Mouse (Mus musculus): Measurements from ENCODE around the gene Glrx5. TPM values are rescaled to one million over a fixed set of nuclear protein-coding genes. Genes with fewer than 3 reads are reported as not detected.
A peak's percentile ranks its signal among the peaks of the same experiment; 100 is the strongest.

Glrx5 gene
- polyA plus RNA-seq, 2 experiments, result 70.0 to 175 TPM

- DNase-seq (ENCODE audit: low spot score), result no peak
These were observed 1.1 kb upstream of the Glrx5 start for GRCm38 (mm10) chr12:105031081-105032058.

GRCm38 (mm10) chr12:105032832-105033775 lies 616 bp downstream of the Glrx5 start:
- H3K9ac ChIP-seq (ENCODE audit: low read depth, low read length, severe bottlenecking), result peak overlapping the region; percentile 75
- no peaks in the 10 kb centered on the region for H3K27me3 ChIP-seq (ENCODE audit: control insufficient read depth, insufficient read depth, low read length)
- H3K9me3 ChIP-seq (ENCODE audit: control insufficient read depth, low read length), result no peaks in the 10 kb centered on the region
- peaks cover 19% of the 10 kb centered on the region for H3K4me1 ChIP-seq (ENCODE audit: control insufficient read depth, insufficient read depth, low read length)
- peaks cover 12% of the 10 kb centered on the region for H3K36me3 ChIP-seq (ENCODE audit: control insufficient read depth, insufficient read depth, low read length)
- peak overlapping the region; percentile 77 for H3K4me3 ChIP-seq (replicated peaks; ENCODE audit: low read length)
- H3K4me2 ChIP-seq (replicated peaks; ENCODE audit: low read depth, low read length, severe bottlenecking), result peak overlapping the region; percentile 74
- no peak for TF ChIP-seq POLR2A (IDR thresholded peaks at IDR 0.05; ENCODE audit: borderline replicate concordance, extremely low read depth, insufficient read depth, insufficient read length)
- DNase-seq (ENCODE audit: low spot score) (no peak), ATAC-seq (ENCODE audit: low FRiP score, low read depth) (peak; percentile 28)
- H3K27ac ChIP-seq (replicated peaks; ENCODE audit: low read depth, low read length), result peak overlapping the region; percentile 29
- 3% methylated on average over 45 of the region's 45 CpGs for WGBS

More at GRCm38 (mm10) chr12:105031081-105032058, 1.1 kb upstream of the Glrx5 start:
- WGBS, result 9% methylated on average over 37 of the region's 37 CpGs
- H3K9me3 ChIP-seq (ENCODE audit: control insufficient read depth, low read length), result no peaks in the 10 kb centered on the region
- H3K27ac ChIP-seq (replicated peaks; ENCODE audit: low read depth, low read length), result peak overlapping the region; percentile 41; the same call in 1 of the 2 replicates
- peak overlapping the region; percentile 72 for H3K9ac ChIP-seq (ENCODE audit: low read depth, low read length, severe bottlenecking)
- H3K4me3 ChIP-seq (replicated peaks; ENCODE audit: low read length), result peak overlapping the region; percentile 77
- H3K4me1 ChIP-seq (ENCODE audit: control insufficient read depth, insufficient read depth, low read length), result peaks cover 19% of the 10 kb centered on the region
- no peaks in the 10 kb centered on the region for H3K27me3 ChIP-seq (ENCODE audit: control insufficient read depth, insufficient read depth, low read length)
- peaks cover 12% of the 10 kb centered on the region for H3K36me3 ChIP-seq (ENCODE audit: control insufficient read depth, insufficient read depth, low read length)
- peak overlapping the region; percentile 93 for H3K4me2 ChIP-seq (replicated peaks; ENCODE audit: low read depth, low read length, severe bottlenecking)
- no peak for ATAC-seq (ENCODE audit: low FRiP score, low read depth)
- no peak for TF ChIP-seq POLR2A (IDR thresholded peaks at IDR 0.05; ENCODE audit: borderline replicate concordance, extremely low read depth, insufficient read depth, insufficient read length)

- peaks cover 10% of the 10 kb centered on the region for H3K36me3 ChIP-seq (ENCODE audit: control insufficient read depth, insufficient read depth, low read length)
- H3K9ac ChIP-seq (ENCODE audit: low read depth, low read length, severe bottlenecking), result peak overlapping the region; percentile 75; the same call in 1 of the 2 replicates
- ATAC-seq (ENCODE audit: low FRiP score, low read depth) (no peak), DNase-seq (ENCODE audit: low spot score) (no peak)
- no peak overlapping the region for H3K27ac ChIP-seq (replicated peaks; ENCODE audit: low read depth, low read length)
- H3K4me2 ChIP-seq (replicated peaks; ENCODE audit: low read depth, low read length, severe bottlenecking), result peak overlapping the region; percentile 74
- TF ChIP-seq POLR2A (IDR thresholded peaks at IDR 0.05; ENCODE audit: borderline replicate concordance, extremely low read depth, insufficient read depth, insufficient read length), result no peak
- no peaks in the 10 kb centered on the region for H3K27me3 ChIP-seq (ENCODE audit: control insufficient read depth, insufficient read depth, low read length)
- H3K4me3 ChIP-seq (replicated peaks; ENCODE audit: low read length), result peak overlapping the region; percentile 77
- 74% methylated on average over 14 of the region's 14 CpGs for WGBS
- H3K9me3 ChIP-seq (ENCODE audit: control insufficient read depth, low read length), result no peaks in the 10 kb centered on the region
- H3K4me1 ChIP-seq (ENCODE audit: control insufficient read depth, insufficient read depth, low read length), result peaks cover 19% of the 10 kb centered on the region
These were observed 1.8 kb downstream of the Glrx5 start for GRCm38 (mm10) chr12:105034130-105034769.

GRCm38 (mm10) chr12:105038211-105038610 lies 5.7 kb downstream of the Glrx5 start:
- Histone ChIP-seq H3K36me3 (ENCODE audit: control insufficient read depth, insufficient read depth, low read length) (peaks cover 27% of the 10 kb centered on the region), H3K27ac (replicated peaks; ENCODE audit: low read depth, low read length) (no peak overlapping the region), H3K9me3 (ENCODE audit: control insufficient read depth, low read length) (no peaks in the 10 kb centered on the region), H3K9ac (ENCODE audit: low read depth, low read length, severe bottlenecking) (no peak overlapping the region), H3K4me3 (replicated peaks; ENCODE audit: low read length) (no peak overlapping the region), H3K4me1 (ENCODE audit: control insufficient read depth, insufficient read depth, low read length) (peaks cover 13% of the 10 kb centered on the region), H3K27me3 (ENCODE audit: control insufficient read depth, insufficient read depth, low read length) (no peaks in the 10 kb centered on the region), H3K4me2 (replicated peaks; ENCODE audit: low read depth, low read length, severe bottlenecking) (no peak overlapping the region)
- WGBS, result 81% methylated on average over 11 of the region's 11 CpGs
- ATAC-seq (ENCODE audit: low FRiP score, low read depth), result no peak
- no peak for TF ChIP-seq POLR2A (IDR thresholded peaks at IDR 0.05; ENCODE audit: borderline replicate concordance, extremely low read depth, insufficient read depth, insufficient read length)
- DNase-seq (ENCODE audit: low spot score), result no peak
